Mouse (Mus musculus) myocyte (in vitro differentiated cells): ENCODE results near the gene Atp8b2. TPM values are rescaled to one million over a fixed set of nuclear protein-coding genes. Genes with fewer than 3 reads are reported as not detected.

ENCODE experiments used
- H3K27me3 ChIP-seq: one replicate; pipeline ENCODE4 v1.6.1; 2011; ENCODE audit not compliant: control insufficient read depth, insufficient read depth, insufficient read length
- H3K36me3 ChIP-seq: one replicate; pipeline ENCODE4 v1.6.1; 2011; ENCODE audit not compliant: control insufficient read depth, insufficient read depth
- H3K4me2 ChIP-seq: one replicate; pipeline ENCODE4 v1.6.1; 2011; ENCODE audit warnings: low read depth, control low read depth
- H3K4me3 ChIP-seq: one replicate; pipeline ENCODE4 v1.5.1; 2011; ENCODE audit warnings: mild to moderate bottlenecking, control low read depth, moderate library complexity
- H3K79me2 ChIP-seq: one replicate; pipeline ENCODE4 v1.6.1; 2011; ENCODE audit not compliant: control insufficient read depth, insufficient read depth
- H3ac ChIP-seq: one replicate; pipeline ENCODE4 v1.6.1; 2011; ENCODE audit not compliant: control insufficient read depth, insufficient read length
- CEBPB ChIP-seq: IDR thresholded peaks from 2 replicates; pipeline ENCODE4 v1.6.1; 2011; ENCODE audit warnings: mild to moderate bottlenecking, moderate library complexity; ENCODE audit not compliant: poor library complexity, insufficient read depth, severe bottlenecking
- E2F4 ChIP-seq: IDR thresholded peaks from one replicate; pipeline ENCODE4 v1.6.1; 2011; ENCODE audit warnings: mild to moderate bottlenecking, control low read depth, moderate library complexity; ENCODE audit not compliant: insufficient read depth
- MAX ChIP-seq: IDR thresholded peaks from one replicate; pipeline ENCODE4 v1.6.1; 2011; ENCODE audit warnings: low read depth, mild to moderate bottlenecking, control low read depth
- MYOD1 ChIP-seq, 3 experiments: IDR thresholded peaks; one replicate each; pipeline ENCODE4 v1.6.1; 2011; ENCODE audit warnings: control low read depth in 2 of 3, low read depth in 2 of 3, mild to moderate bottlenecking in 2 of 3, moderate library complexity in 1 of 3; ENCODE audit not compliant: insufficient read length in 2 of 3, control insufficient read depth in 1 of 3
- MYOG ChIP-seq, 3 experiments: IDR thresholded peaks; one replicate each; pipeline ENCODE4 v1.6.1; 2011; ENCODE audit warnings: control low read depth in 2 of 3, low read depth in 2 of 3, mild to moderate bottlenecking in 2 of 3; ENCODE audit not compliant: insufficient read length in 2 of 3, control insufficient read depth in 1 of 3, insufficient read depth in 1 of 3
- POLR2A ChIP-seq: IDR thresholded peaks from one replicate; pipeline ENCODE4 v1.6.1; 2011; ENCODE audit warnings: low read depth, mild to moderate bottlenecking, control low read depth, moderate library complexity; ENCODE audit not compliant: insufficient read length
- POLR2AphosphoS2 ChIP-seq: IDR thresholded peaks from one replicate; pipeline ENCODE4 v1.6.1; 2011; ENCODE audit warnings: low read depth, control low read depth; ENCODE audit not compliant: insufficient read length
- REST ChIP-seq: IDR thresholded peaks from one replicate; pipeline ENCODE4 v1.6.1; 2011; ENCODE audit warnings: mild to moderate bottlenecking, control low read depth, moderate library complexity; ENCODE audit not compliant: insufficient read depth, insufficient read length
- SRF ChIP-seq: IDR thresholded peaks from one replicate; pipeline ENCODE4 v1.6.1; 2011; ENCODE audit warnings: low read depth; ENCODE audit not compliant: control insufficient read depth, insufficient read length
- TCF12 ChIP-seq: IDR thresholded peaks from one replicate; pipeline ENCODE4 v1.6.1; 2011; ENCODE audit warnings: mild to moderate bottlenecking, control low read depth; ENCODE audit not compliant: poor library complexity, insufficient read depth, severe bottlenecking
- TCF3 ChIP-seq: IDR thresholded peaks from one replicate; pipeline ENCODE4 v1.6.1; 2011; ENCODE audit warnings: low read depth, control low read depth; ENCODE audit not compliant: insufficient read length
- USF1 ChIP-seq: IDR thresholded peaks from one replicate; pipeline ENCODE4 v1.6.1; 2011; ENCODE audit warnings: low read depth, mild to moderate bottlenecking, control low read depth, moderate library complexity
- polyA plus RNA-seq: library from polyadenylated mRNA; unstranded; fragments of >200 nt; fragmentation: generic; extraction: Trizol; gene quantifications from one replicate; pipeline ENCODE4 v1.2.1, GENCODE M21; 2012; ENCODE audit warnings: missing spikeins

Gene Atp8b2
- polyA plus RNA-seq, 1 experiment: 20.9 TPM

- Histone ChIP-seq H3ac (no peak overlapping the region), H3K4me2 (no peak overlapping the region), H3K36me3 (no peaks in the 10 kb centered on the region), H3K27me3 (no peaks in the 10 kb centered on the region), H3K79me2 (no peaks in the 10 kb centered on the region), H3K4me3 (no peak overlapping the region)
- no peak for TF ChIP-seq TCF3
- no peak for TF ChIP-seq MYOG (IDR thresholded peaks at IDR 0.05; ENCODE audit: control insufficient read depth in 1 of 3, insufficient read depth in 1 of 3, insufficient read length in 2 of 3, low read depth in 2 of 3)
- no peak for TF ChIP-seq MYOD1 (IDR thresholded peaks at IDR 0.05; ENCODE audit: control insufficient read depth in 1 of 3, insufficient read length in 2 of 3, low read depth in 2 of 3)
- TF ChIP-seq MAX: no peak
- no peak for TF ChIP-seq TCF12
- no peak for TF ChIP-seq USF1
- no peak for TF ChIP-seq SRF
- no peak for TF ChIP-seq CEBPB
- TF ChIP-seq REST: no peak
- no peak for TF ChIP-seq POLR2A
- TF ChIP-seq POLR2AphosphoS2: no peak
- no peak for TF ChIP-seq E2F4
Measured at GRCm38 (mm10) chr3:89914700-89915099, 48.6 kb downstream of the Atp8b2 start.

- TF ChIP-seq MYOD1 (IDR thresholded peaks at IDR 0.05; ENCODE audit: control insufficient read depth in 1 of 3, insufficient read length in 2 of 3, low read depth in 2 of 3) (peak in 2 of 3 experiments; percentile 44 to 55), POLR2AphosphoS2 (no peak), TCF3 (no peak), POLR2A (peak; percentile 70), REST (no peak), MYOG (IDR thresholded peaks at IDR 0.05; ENCODE audit: control insufficient read depth in 1 of 3, insufficient read depth in 1 of 3, insufficient read length in 2 of 3, low read depth in 2 of 3) (peak in 2 of 3 experiments; percentile 34 to 82), SRF (peak; percentile 12), E2F4 (no peak), CEBPB (peak; percentile 93), USF1 (peak; percentile 72), MAX (no peak)
- H3K27me3 ChIP-seq: no peaks in the 10 kb centered on the region
- peak within 1 kb of the TSS; percentile 34 for H3ac ChIP-seq
- peak within 1 kb of the TSS; percentile 27 for H3K4me3 ChIP-seq
- H3K4me2 ChIP-seq: peak within 1 kb of the TSS; percentile 94
- no peaks in the 10 kb centered on the region for H3K79me2 ChIP-seq
- no peaks in the 10 kb centered on the region for H3K36me3 ChIP-seq
Measured at GRCm38 (mm10) chr3:89912543-89913391, 50.5 kb downstream of the Atp8b2 start, which contains the start of gene Il6ra. Gene Il6ra (minus strand): TSS chr3:89913196.

- H3K4me3 ChIP-seq: peak overlapping the region; percentile 27
- no peaks in the 10 kb centered on the region for H3K27me3 ChIP-seq
- peak overlapping the region; percentile 94 for H3K4me2 ChIP-seq
- H3K36me3 ChIP-seq: no peaks in the 10 kb centered on the region
- no peaks in the 10 kb centered on the region for H3K79me2 ChIP-seq
- TF ChIP-seq TCF12 (no peak), POLR2A (no peak), MYOD1 (IDR thresholded peaks at IDR 0.05; ENCODE audit: control insufficient read depth in 1 of 3, insufficient read length in 2 of 3, low read depth in 2 of 3) (no peak)
- peak overlapping the region; percentile 34 for H3ac ChIP-seq
Measured at GRCm38 (mm10) chr3:89912108-89912542, 51.2 kb downstream of the Atp8b2 start.

GRCm38 (mm10) chr3:89911207-89911606 is 52.1 kb downstream of the Atp8b2 start:
- no peak overlapping the region for H3K4me2 ChIP-seq
- no peaks in the 10 kb centered on the region for H3K27me3 ChIP-seq
- H3ac ChIP-seq: no peak overlapping the region
- no peak overlapping the region for H3K4me3 ChIP-seq
- TF ChIP-seq USF1: no peak
- no peak for TF ChIP-seq MAX
- no peak for TF ChIP-seq POLR2AphosphoS2
- TF ChIP-seq REST: no peak
- TF ChIP-seq CEBPB: no peak
- no peak for TF ChIP-seq SRF
- no peak for TF ChIP-seq MYOD1 (IDR thresholded peaks at IDR 0.05; ENCODE audit: control insufficient read depth in 1 of 3, insufficient read length in 2 of 3, low read depth in 2 of 3)
- H3K79me2 ChIP-seq: no peaks in the 10 kb centered on the region
- no peaks in the 10 kb centered on the region for H3K36me3 ChIP-seq
